Mouse (Mus musculus): Measurements from ENCODE around the gene Dand5. TPM values are rescaled to one million over a fixed set of nuclear protein-coding genes. Genes with fewer than 3 reads are reported as not detected.
A peak's percentile ranks its signal among the peaks of the same experiment; 100 is the strongest.

Dand5 gene
- polyA plus RNA-seq, 1 experiment from 2014 or later = 12.3 TPM

- H3K4me1 ChIP-seq = peaks cover 39% of the 10 kb centered on the region
- no peaks in the 10 kb centered on the region for H3K27me3 ChIP-seq (replicated peaks)
- peak within 1 kb of the TSS; percentile 85 for H3K27ac ChIP-seq
- peaks cover 59% of the 10 kb centered on the region for H3K36me3 ChIP-seq (replicated peaks)
- WGBS = under 1% methylated on average over 55 of the region's 55 CpGs
- ATAC-seq (replicated peaks) = peak; percentile 97
- H3K9ac ChIP-seq = peak within 1 kb of the TSS; percentile 69
- H3K9me3 ChIP-seq = no peaks in the 10 kb centered on the region
- H3K4me3 ChIP-seq = peak within 1 kb of the TSS; percentile 83
- peak within 1 kb of the TSS; percentile 73 for H3K4me2 ChIP-seq
Observed at GRCm38 (mm10) chr8:84840248-84840999, 17.8 kb upstream of the Dand5 start, which contains the start of gene Rad23a. TSS of gene Rad23a (minus strand) at chr8:84840665.

GRCm38 (mm10) chr8:84839875-84840247 lies 17.2 kb upstream of the Dand5 start:
- Histone ChIP-seq H3K27me3 (replicated peaks) (no peaks in the 10 kb centered on the region), H3K4me1 (peaks cover 34% of the 10 kb centered on the region)

GRCm38 (mm10) chr8:84839411-84839810 lies 16.8 kb upstream of the Dand5 start:
- H3K4me3 ChIP-seq = peak overlapping the region; percentile 83
- H3K27me3 ChIP-seq (replicated peaks) = no peaks in the 10 kb centered on the region
- H3K36me3 ChIP-seq (replicated peaks) = peaks cover 63% of the 10 kb centered on the region
- WGBS = 96% methylated on average over 2 of the region's 2 CpGs
- peak overlapping the region; percentile 69 for H3K9ac ChIP-seq
- no peaks in the 10 kb centered on the region for H3K9me3 ChIP-seq
- H3K4me2 ChIP-seq = peak overlapping the region; percentile 73
- peaks cover 29% of the 10 kb centered on the region for H3K4me1 ChIP-seq
- no peak for ATAC-seq (replicated peaks)
- no peak overlapping the region for H3K27ac ChIP-seq

More at GRCm38 (mm10) chr8:84839875-84840247, 17.2 kb upstream of the Dand5 start:
- peaks cover 62% of the 10 kb centered on the region for H3K36me3 ChIP-seq (replicated peaks)
- 3% methylated on average over 7 of the region's 7 CpGs for WGBS
- peak overlapping the region; percentile 85 for H3K27ac ChIP-seq
- peak overlapping the region; percentile 69 for H3K9ac ChIP-seq
- H3K4me2 ChIP-seq = peak overlapping the region; percentile 73
- ATAC-seq (replicated peaks) = no peak
- no peaks in the 10 kb centered on the region for H3K9me3 ChIP-seq
- H3K4me3 ChIP-seq = peak overlapping the region; percentile 83

- no peak for ATAC-seq (replicated peaks)
- Histone ChIP-seq H3K9ac (no peak overlapping the region), H3K27ac (no peak overlapping the region), H3K36me3 (replicated peaks) (peaks cover 60% of the 10 kb centered on the region), H3K4me2 (no peak overlapping the region), H3K4me1 (peaks cover 22% of the 10 kb centered on the region), H3K4me3 (no peak overlapping the region), H3K9me3 (no peaks in the 10 kb centered on the region), H3K27me3 (replicated peaks) (no peaks in the 10 kb centered on the region)
- WGBS = 77% methylated on average over 5 of the region's 5 CpGs
Observed at GRCm38 (mm10) chr8:84838513-84838912, 15.9 kb upstream of the Dand5 start.

GRCm38 (mm10) chr8:84837912-84838470 lies 15.4 kb upstream of the Dand5 start:
- Histone ChIP-seq H3K4me2 (no peak overlapping the region), H3K4me1 (peaks cover 27% of the 10 kb centered on the region)

GRCm38 (mm10) chr8:84837149-84837911 lies 14.7 kb upstream of the Dand5 start:
- Histone ChIP-seq H3K9me3 (no peaks in the 10 kb centered on the region), H3K4me1 (peaks cover 26% of the 10 kb centered on the region), H3K4me3 (no peak overlapping the region), H3K36me3 (replicated peaks) (peaks cover 49% of the 10 kb centered on the region), H3K27me3 (replicated peaks) (no peaks in the 10 kb centered on the region), H3K27ac (no peak overlapping the region), H3K4me2 (no peak overlapping the region), H3K9ac (no peak overlapping the region)
- 71% methylated on average over 8 of the region's 8 CpGs for WGBS
- ATAC-seq (replicated peaks) = no peak

More at GRCm38 (mm10) chr8:84837912-84838470, 15.4 kb upstream of the Dand5 start:
- Histone ChIP-seq H3K27me3 (replicated peaks) (no peaks in the 10 kb centered on the region), H3K9me3 (no peaks in the 10 kb centered on the region), H3K27ac (no peak overlapping the region), H3K9ac (no peak overlapping the region), H3K36me3 (replicated peaks) (peaks cover 56% of the 10 kb centered on the region), H3K4me3 (no peak overlapping the region)
- ATAC-seq (replicated peaks) = no peak
- WGBS = 85% methylated on average over 15 of the region's 15 CpGs

GRCm38 (mm10) chr8:84834866-84835855 lies 12.5 kb upstream of the Dand5 start:
- Histone ChIP-seq H3K27ac (0 out of 2 replicates have a peak overlapping the region, but pooled peaks have one; percentile 46), H3K4me2 (no peak overlapping the region), H3K9ac (no peak overlapping the region), H3K9me3 (no peaks in the 10 kb centered on the region), H3K4me3 (no peak overlapping the region), H3K36me3 (replicated peaks) (peaks cover 41% of the 10 kb centered on the region), H3K4me1 (peaks cover 26% of the 10 kb centered on the region), H3K27me3 (replicated peaks) (no peaks in the 10 kb centered on the region)
- no peak for ATAC-seq (replicated peaks)
- 78% methylated on average over 10 of the region's 10 CpGs for WGBS

- Histone ChIP-seq H3K27me3 (replicated peaks) (no peaks in the 10 kb centered on the region), H3K4me1 (peaks cover 19% of the 10 kb centered on the region), H3K9ac (no peak overlapping the region), H3K4me3 (no peak overlapping the region), H3K9me3 (no peaks in the 10 kb centered on the region), H3K4me2 (no peak overlapping the region), H3K36me3 (replicated peaks) (peaks cover 41% of the 10 kb centered on the region), H3K27ac (peak overlapping the region; percentile 46)
- WGBS = 86% methylated on average over 19 of the region's 19 CpGs
- ATAC-seq (replicated peaks) = no peak
Observed at GRCm38 (mm10) chr8:84834002-84834865, 11.6 kb upstream of the Dand5 start.

- Histone ChIP-seq H3K36me3 (replicated peaks) (peaks cover 39% of the 10 kb centered on the region), H3K4me3 (peak overlapping the region; percentile 58), H3K4me2 (peak overlapping the region; percentile 62), H3K4me1 (peaks cover 12% of the 10 kb centered on the region), H3K27me3 (replicated peaks) (no peaks in the 10 kb centered on the region), H3K9ac (peak overlapping the region; percentile 83), H3K27ac (peak overlapping the region; percentile 87), H3K9me3 (no peaks in the 10 kb centered on the region)
- no peak for ATAC-seq (replicated peaks)
- 71% methylated on average over 10 of the region's 10 CpGs for WGBS
Observed at GRCm38 (mm10) chr8:84832759-84833742, 10.4 kb upstream of the Dand5 start.

Data from midbrain, embryonic 15.5 days (tissue).